Mouse (Mus musculus) embryonic facial prominence, embryonic 15.5 days (tissue): ENCODE results near the gene Shank2. TPM values are rescaled to one million over a fixed set of nuclear protein-coding genes. Genes with fewer than 3 reads are reported as not detected.

Experiments
- ATAC-seq: fragments of 200-750 bp; cut with Nextera tagmentation; 2 replicates; pipeline ENCODE4 v1.8.0; 2017; ENCODE audit warnings: low read depth, moderate TSS enrichment; ENCODE audit not compliant: insufficient number of reproducible peaks, low FRiP score, low TSS enrichment
- H3K27ac ChIP-seq: fragments of 300-500 bp; sonication (generic); replicated peaks from 2 replicates; pipeline ENCODE4 v1.5.1; 2015; ENCODE audit warnings: mild to moderate bottlenecking, inconsistent platforms
- H3K27me3 ChIP-seq: fragments of 300-500 bp; sonication (generic); 2 replicates; pipeline ENCODE4 v1.6.1; 2015; ENCODE audit warnings: inconsistent platforms
- H3K36me3 ChIP-seq: fragments of 300-500 bp; sonication (generic); 2 replicates; pipeline ENCODE4 v1.6.1; 2015; ENCODE audit warnings: mild to moderate bottlenecking, inconsistent platforms
- H3K4me1 ChIP-seq: fragments of 300-500 bp; sonication (generic); 2 replicates; pipeline ENCODE4 v1.6.1; 2015; ENCODE audit warnings: inconsistent platforms
- H3K4me2 ChIP-seq: fragments of 300-500 bp; sonication (generic); replicated peaks from 2 replicates; pipeline ENCODE4 v1.6.1; 2015; ENCODE audit warnings: mild to moderate bottlenecking, inconsistent platforms
- H3K4me3 ChIP-seq: fragments of 300-500 bp; sonication (generic); replicated peaks from 2 replicates; pipeline ENCODE4 v1.5.1; 2015; ENCODE audit warnings: mild to moderate bottlenecking, inconsistent platforms
- H3K9ac ChIP-seq: fragments of 300-500 bp; sonication (generic); 2 replicates; pipeline ENCODE4 v1.6.1; 2015; ENCODE audit warnings: inconsistent platforms
- H3K9me3 ChIP-seq: fragments of 300-500 bp; sonication (generic); replicated peaks from 2 replicates; pipeline ENCODE4 v1.6.1; 2016; ENCODE audit warnings: inconsistent platforms
- WGBS: fragments of 180-500 bp; shearing (Covaris S2); methylation state at CpG from one replicate; pipeline ENCODE4 v1.1.7; 2015; 5-methylcytosine and 5-hydroxymethylcytosine counted together
- polyA plus RNA-seq: library from polyadenylated mRNA; unstranded; fragments of >200 nt; fragmentation: Nextera tagmentation; extraction: Ambion mirVana; gene quantifications from 2 replicates; pipeline ENCODE4 v1.2.1, GENCODE M21; 2015

Gene Shank2
- polyA plus RNA-seq, 1 experiment from 2014 or later: 1.1 TPM

DNA sequence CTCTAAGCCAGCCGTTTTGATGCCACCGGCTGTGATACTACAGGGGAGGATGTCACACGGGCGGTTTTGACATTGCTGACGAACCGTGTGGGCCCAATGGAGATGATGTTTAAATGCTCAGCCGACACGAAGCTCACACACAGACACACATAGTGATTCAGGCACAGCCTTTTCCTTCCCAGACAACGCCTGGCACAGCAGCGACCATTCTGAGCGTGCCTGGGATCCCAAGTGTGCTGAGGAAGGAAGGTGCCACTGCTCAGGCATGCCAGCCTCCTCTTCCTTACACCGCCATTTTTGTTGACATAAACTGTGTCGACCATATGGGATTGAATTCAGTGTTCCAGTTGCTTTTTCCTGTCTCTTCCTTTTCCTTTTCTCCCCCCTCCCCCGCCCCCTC, 172.6 kb downstream of the Shank2 start:
- H3K27me3 ChIP-seq: peaks cover 49% of the 10 kb centered on the region
- no peaks in the 10 kb centered on the region for H3K36me3 ChIP-seq
- H3K9ac ChIP-seq: no peak overlapping the region
- WGBS: 79% methylated on average over 14 of the region's 14 CpGs
- no peak overlapping the region for H3K4me2 ChIP-seq
- no peaks in the 10 kb centered on the region for H3K9me3 ChIP-seq
- H3K4me3 ChIP-seq: no peak overlapping the region
- peaks cover 15% of the 10 kb centered on the region; the same call in 1 of the 2 replicates for H3K4me1 ChIP-seq
- H3K27ac ChIP-seq: no peak overlapping the region
- no peak for ATAC-seq

DNA sequence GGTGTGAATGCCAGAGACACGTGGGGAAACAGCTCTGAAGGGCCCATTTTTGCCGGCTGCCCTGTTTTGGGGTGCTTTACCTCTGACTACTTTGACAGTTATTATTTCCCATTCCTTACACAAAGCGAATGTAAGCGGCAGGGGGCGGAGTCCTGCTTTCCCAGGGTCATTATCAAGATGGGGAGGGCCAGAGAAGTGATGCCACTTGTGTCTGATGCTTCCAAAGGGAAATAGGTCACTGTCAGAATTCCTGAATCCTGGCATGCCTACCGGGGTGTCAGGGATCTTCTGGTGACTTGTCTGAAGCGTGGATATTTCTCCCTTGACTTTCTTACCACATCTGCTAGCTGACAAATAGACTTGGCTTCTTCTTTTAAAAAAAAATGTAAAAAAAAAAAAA, 173.3 kb downstream of the Shank2 start:
- Histone ChIP-seq H3K9me3 (no peaks in the 10 kb centered on the region), H3K27ac (no peak overlapping the region), H3K4me2 (peak overlapping the region; percentile 57), H3K9ac (no peak overlapping the region), H3K36me3 (no peaks in the 10 kb centered on the region), H3K27me3 (peaks cover 49% of the 10 kb centered on the region), H3K4me3 (no peak overlapping the region; the same call in 1 of the 2 replicates), H3K4me1 (peaks cover 15% of the 10 kb centered on the region; the same call in 1 of the 2 replicates)
- no peak for ATAC-seq
- WGBS: 21% methylated on average over 7 of the region's 7 CpGs

DNA sequence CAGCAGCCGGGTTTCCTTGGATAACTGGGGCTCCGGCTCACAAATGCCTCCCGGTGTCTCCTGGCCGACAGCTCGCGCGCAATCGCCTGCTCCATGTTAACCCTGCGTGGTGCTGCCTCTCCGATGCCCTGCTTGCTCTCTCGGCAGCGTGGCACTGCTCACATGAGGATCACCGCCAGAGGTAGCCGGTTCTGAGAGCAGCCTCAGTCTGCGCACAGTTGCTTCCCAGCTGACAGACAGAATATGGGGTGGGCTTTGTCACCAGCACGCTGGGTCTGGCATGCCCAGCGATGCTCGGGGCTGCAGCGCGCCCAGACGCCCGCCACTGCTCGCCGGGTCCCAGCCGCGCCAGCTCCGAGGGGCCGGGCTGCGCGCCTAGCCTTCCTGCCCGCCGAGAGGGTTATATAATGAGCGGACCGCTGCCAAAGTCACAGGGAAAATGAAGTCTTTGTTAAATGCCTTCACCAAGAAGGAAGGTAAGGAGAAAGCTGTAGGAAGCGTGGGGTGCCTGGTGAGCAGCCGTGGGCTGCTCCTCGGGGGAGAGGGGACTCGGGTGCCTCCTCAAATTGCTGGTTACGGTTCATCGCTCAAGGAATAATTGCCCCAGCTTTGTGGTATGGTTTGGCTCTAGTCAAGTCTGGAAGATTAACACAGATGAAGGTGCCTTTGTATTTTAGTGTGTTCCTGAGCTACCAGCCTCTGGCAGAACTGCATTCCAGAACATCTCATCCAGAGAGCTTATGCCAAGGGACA, 173.9 kb downstream of the Shank2 start:
- H3K27me3 ChIP-seq: peaks cover 49% of the 10 kb centered on the region
- 2% methylated on average over 40 of the region's 40 CpGs for WGBS
- no peak for ATAC-seq

DNA sequence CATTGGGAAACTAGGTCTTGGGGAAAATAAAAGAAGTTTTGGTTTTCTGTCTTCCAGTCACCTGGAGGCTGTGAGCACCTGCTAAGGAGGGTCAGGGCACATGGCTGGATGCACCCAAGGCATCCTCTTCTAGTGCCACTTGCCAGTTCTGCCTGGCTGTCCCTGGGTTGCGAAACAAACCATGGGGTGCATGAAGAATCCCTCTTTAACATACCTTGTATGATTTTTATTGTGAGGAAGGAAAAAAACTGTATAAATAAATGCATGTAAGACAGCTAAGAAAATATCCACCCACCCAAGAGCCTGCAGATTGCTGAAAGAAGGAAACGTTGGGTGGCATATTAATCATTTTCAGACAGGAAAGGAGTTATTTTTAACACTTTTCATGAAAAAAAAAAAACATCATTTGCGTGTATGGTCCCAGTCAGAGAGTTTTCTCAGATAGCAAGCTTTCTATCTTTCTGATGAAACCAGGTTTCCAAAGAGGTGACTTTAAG, 174.6 kb downstream of the Shank2 start:
- peaks cover 49% of the 10 kb centered on the region for H3K27me3 ChIP-seq
- no peak overlapping the region for H3K9ac ChIP-seq
- no peak overlapping the region for H3K27ac ChIP-seq
- H3K9me3 ChIP-seq: no peaks in the 10 kb centered on the region
- H3K4me1 ChIP-seq: peaks cover 15% of the 10 kb centered on the region; the same call in 1 of the 2 replicates
- 58% methylated on average over 3 of the region's 3 CpGs for WGBS
- no peaks in the 10 kb centered on the region for H3K36me3 ChIP-seq
- ATAC-seq: no peak
- H3K4me3 ChIP-seq: no peak overlapping the region
- peak overlapping the region; percentile 57 for H3K4me2 ChIP-seq

More for the DNA sequence above, 173.9 kb downstream of the Shank2 start:
- no peak overlapping the region for H3K27ac ChIP-seq
- H3K4me1 ChIP-seq: peaks cover 15% of the 10 kb centered on the region; the same call in 1 of the 2 replicates
- H3K9me3 ChIP-seq: no peaks in the 10 kb centered on the region
- H3K4me3 ChIP-seq: peak overlapping the region; percentile 30
- H3K36me3 ChIP-seq: no peaks in the 10 kb centered on the region
- H3K4me2 ChIP-seq: peak overlapping the region; percentile 57
- H3K9ac ChIP-seq: no peak overlapping the region

DNA sequence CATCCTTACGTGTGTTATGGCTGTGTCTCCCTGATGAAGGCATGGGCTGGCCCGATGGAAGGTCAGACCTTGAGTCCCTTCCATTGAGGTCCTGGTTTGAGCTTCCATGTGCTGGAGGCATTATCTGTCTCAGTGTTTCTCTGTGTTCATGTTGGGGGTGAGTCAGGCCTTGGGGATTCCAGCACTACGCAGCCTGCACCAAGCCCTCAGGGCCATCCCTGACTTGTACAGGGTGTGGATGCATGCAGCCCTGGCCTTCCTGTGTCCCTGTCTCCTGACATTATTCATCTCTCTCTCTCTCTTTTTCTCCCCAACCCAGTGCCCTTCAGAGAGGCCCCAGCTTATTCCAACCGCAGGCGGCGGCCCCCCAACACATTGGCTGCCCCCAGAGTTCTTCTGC, 177.7 kb downstream of the Shank2 start:
- Histone ChIP-seq H3K36me3 (no peaks in the 10 kb centered on the region), H3K4me1 (peaks cover 15% of the 10 kb centered on the region; the same call in 1 of the 2 replicates), H3K9me3 (no peaks in the 10 kb centered on the region), H3K4me2 (no peak overlapping the region), H3K27ac (no peak overlapping the region), H3K9ac (no peak overlapping the region), H3K27me3 (peaks cover 40% of the 10 kb centered on the region), H3K4me3 (no peak overlapping the region)
- 85% methylated on average over 6 of the region's 6 CpGs for WGBS
- no peak for ATAC-seq

DNA sequence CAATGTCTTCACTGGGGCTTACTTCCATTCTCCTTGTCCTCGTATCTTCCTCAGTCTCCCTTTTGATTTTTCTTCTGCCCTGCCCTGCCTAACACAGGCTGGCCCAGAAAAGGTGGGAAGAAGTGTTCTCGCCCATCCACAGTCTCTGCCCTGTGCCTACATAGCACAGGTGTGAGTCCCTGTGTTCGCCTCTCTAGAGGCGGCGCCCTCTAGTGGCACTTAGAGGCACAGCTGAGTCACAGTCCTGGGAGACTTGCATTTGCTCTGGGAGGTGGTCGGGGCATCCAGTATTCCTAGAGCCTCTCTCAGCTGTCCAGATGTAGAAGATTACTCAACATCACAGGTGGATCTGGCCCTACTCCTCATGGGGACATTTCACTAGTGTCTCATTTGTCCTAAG, 179.2 kb downstream of the Shank2 start:
- no peak overlapping the region for H3K4me3 ChIP-seq
- no peak overlapping the region for H3K9ac ChIP-seq
- ATAC-seq: no peak
- WGBS: 21% methylated on average over 6 of the region's 6 CpGs
- no peak overlapping the region for H3K27ac ChIP-seq
- H3K27me3 ChIP-seq: peaks cover 25% of the 10 kb centered on the region
- no peaks in the 10 kb centered on the region for H3K9me3 ChIP-seq
- H3K4me1 ChIP-seq: peaks cover 3% of the 10 kb centered on the region; the same call in 1 of the 2 replicates
- no peak overlapping the region for H3K4me2 ChIP-seq
- H3K36me3 ChIP-seq: no peaks in the 10 kb centered on the region

DNA sequence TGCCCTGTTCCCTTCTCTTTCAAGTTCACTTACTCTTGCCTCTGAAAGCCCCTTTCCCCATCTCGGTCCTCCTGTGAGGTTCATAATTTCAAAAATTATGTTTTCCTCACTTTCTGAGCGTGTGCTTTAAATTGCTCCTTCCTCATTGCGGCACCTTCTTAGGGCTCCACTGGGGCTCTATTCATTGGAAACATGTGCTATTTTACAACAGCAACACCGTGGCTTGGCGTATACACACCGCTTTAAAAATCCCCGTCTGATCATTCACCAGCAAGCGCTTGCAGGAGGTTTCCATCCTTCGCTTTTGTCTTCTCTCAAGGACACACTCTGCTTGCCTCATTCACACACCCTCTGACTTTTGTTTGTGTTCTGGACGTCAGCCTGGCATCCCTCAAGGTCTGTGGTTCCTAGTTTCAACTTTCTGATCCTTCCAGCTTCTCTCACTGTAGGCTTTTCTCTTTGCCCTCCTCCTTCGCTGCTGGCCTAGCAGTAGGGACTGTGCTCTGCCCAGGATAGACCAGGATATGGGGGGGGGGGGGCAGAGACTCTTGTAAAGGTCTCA, 186.2 kb downstream of the Shank2 start:
- H3K4me2 ChIP-seq: no peak overlapping the region
- WGBS: 54% methylated on average over 11 of the region's 11 CpGs
- no peak for ATAC-seq

DNA sequence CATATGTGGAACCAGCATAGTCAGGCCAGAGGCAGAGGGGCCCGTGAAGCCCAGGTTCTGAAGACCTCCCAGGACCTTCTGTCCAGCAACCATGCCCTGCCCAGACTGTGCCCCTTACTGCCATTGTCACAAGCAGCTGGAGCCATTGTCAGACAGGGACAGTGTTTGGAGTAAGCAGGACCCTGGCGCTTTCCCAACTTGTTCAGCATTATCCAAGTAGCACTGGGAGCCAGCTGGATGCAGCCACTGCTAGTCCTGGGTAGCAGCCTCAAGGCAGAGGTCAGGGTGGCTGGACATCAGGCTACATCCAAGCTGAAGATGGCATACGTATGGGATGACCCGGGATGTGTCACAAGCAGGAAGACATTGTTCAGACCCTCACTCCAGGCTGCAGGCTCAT, 187.7 kb downstream of the Shank2 start:
- no peak for ATAC-seq
- Histone ChIP-seq H3K27me3 (no peaks in the 10 kb centered on the region), H3K4me1 (no peaks in the 10 kb centered on the region), H3K9me3 (no peaks in the 10 kb centered on the region), H3K36me3 (no peaks in the 10 kb centered on the region), H3K27ac (no peak overlapping the region), H3K4me3 (no peak overlapping the region), H3K9ac (no peak overlapping the region), H3K4me2 (no peak overlapping the region)
- WGBS: 82% methylated on average over 4 of the region's 4 CpGs

More for the DNA sequence above, 186.2 kb downstream of the Shank2 start:
- Histone ChIP-seq H3K9ac (no peak overlapping the region), H3K36me3 (no peaks in the 10 kb centered on the region), H3K27ac (no peak overlapping the region), H3K9me3 (no peaks in the 10 kb centered on the region), H3K4me1 (no peaks in the 10 kb centered on the region), H3K27me3 (0 out of 2 replicates have a peak, but pooled peaks cover 5% of the 10 kb centered on the region), H3K4me3 (no peak overlapping the region)

DNA sequence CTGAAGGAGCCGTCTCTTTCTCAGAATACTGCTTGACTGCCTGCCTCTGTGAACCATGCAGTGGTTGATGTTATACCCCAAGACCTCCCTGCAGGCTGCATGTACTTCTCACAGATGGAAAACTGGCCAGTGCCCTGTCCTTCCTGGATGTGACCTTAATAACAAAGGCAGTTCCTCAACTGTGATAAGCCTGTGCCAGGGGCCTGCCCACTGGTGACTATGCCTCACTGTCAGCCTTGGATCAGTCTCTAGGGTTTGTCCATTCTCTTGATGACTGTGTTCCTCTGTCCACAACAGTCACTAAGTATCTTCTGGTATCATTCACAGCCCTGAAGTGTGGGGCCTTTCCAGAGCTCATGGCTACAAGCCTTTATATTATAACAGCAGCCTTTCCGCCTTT, 196.8 kb downstream of the Shank2 start:
- H3K4me1 ChIP-seq: no peaks in the 10 kb centered on the region
- H3K27ac ChIP-seq: no peak overlapping the region
- ATAC-seq: no peak
- no peaks in the 10 kb centered on the region for H3K9me3 ChIP-seq
- no peak overlapping the region for H3K9ac ChIP-seq
- no peak overlapping the region for H3K4me2 ChIP-seq
- WGBS: 79% methylated on average over 2 of the region's 2 CpGs
- H3K27me3 ChIP-seq: no peaks in the 10 kb centered on the region
- no peaks in the 10 kb centered on the region for H3K36me3 ChIP-seq
- no peak overlapping the region for H3K4me3 ChIP-seq

DNA sequence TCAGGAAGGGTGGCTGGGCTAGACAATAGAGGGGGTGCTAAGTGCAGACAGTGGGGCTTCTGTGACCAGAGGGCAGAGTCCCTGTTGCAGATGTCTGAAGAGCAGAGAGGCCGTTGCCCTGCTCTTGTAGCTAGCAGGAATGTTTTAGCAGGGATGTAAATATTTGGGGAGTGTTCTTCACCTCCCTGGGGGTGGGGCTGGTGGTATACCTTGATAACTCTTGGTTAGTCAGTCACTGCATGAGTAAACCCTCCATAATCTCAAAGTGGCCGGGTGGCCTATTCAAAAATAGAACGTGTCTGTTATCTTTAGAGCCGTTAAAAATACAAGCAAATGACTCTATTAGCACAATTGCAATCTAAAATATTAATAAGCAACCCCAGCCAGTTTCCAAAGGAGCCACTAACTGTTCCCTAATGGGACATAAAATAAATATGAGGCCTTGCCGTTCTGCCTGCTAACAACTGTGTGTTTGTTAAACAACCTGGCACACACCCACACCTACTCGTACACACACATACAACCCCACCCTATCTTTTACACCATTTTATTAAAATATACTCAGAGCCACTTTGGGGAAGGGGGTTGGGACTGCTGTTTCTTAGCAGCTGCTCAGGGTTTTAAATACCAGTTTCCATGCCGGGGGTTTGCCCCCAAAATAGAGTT, 200.4 kb downstream of the Shank2 start:
- Histone ChIP-seq H3K4me3 (no peak overlapping the region), H3K27me3 (no peaks in the 10 kb centered on the region), H3K36me3 (no peaks in the 10 kb centered on the region), H3K4me1 (no peaks in the 10 kb centered on the region), H3K9ac (no peak overlapping the region), H3K4me2 (no peak overlapping the region), H3K27ac (no peak overlapping the region), H3K9me3 (no peaks in the 10 kb centered on the region)
- 73% methylated on average over 7 of the region's 7 CpGs for WGBS
- no peak for ATAC-seq

DNA sequence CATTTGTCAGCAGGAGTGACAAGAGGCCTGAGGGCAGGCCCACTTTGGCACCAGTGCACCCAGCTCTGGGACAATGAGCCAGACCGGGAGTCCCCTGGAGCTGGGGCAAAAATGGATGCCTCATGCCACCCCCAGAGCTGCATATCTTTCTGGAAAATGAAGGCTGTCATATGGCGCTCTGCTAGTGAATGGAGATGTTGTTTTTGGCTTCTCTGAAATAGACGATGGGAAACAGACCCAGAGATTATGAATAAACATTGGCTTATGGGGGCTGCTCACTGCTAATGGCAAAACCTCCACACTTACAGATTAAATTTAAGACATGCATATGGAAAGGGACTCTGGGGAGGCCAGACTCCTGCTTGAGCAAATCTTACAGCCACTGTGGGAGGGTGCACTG, 202.6 kb downstream of the Shank2 start:
- Histone ChIP-seq H3K27me3 (no peaks in the 10 kb centered on the region), H3K4me2 (no peak overlapping the region), H3K4me1 (no peaks in the 10 kb centered on the region), H3K9me3 (no peaks in the 10 kb centered on the region), H3K36me3 (no peaks in the 10 kb centered on the region), H3K4me3 (no peak overlapping the region), H3K27ac (no peak overlapping the region), H3K9ac (no peak overlapping the region)
- 38% methylated on average over 3 of the region's 3 CpGs for WGBS
- ATAC-seq: no peak
